Mouse (Mus musculus) adrenal gland, postnatal 36 days (tissue): ENCODE measurements around the gene Vcp. TPM values are rescaled to one million over a fixed set of nuclear protein-coding genes. Genes with fewer than 3 reads are reported as not detected.

ENCODE experiments used
- DNase-seq, 2 experiments: peaks; one replicate each; pipeline ENCODE4 v3.0.0; 2021; ENCODE audit warnings: mixed read lengths in 1 of 2
- long read RNA-seq, 2 experiments: library from polyadenylated mRNA; stranded (forward); transcript quantifications; one replicate each; pipeline ENCODE4 v2.0.0; 2021; ENCODE audit warnings: borderline sequencing depth in 2 of 2
- total RNA-seq, 2 experiments: library from RNA; stranded (reverse); gene quantifications; 2 replicates each; pipeline ENCODE4 v1.2.3; 2021

Gene Vcp
- 100 to 1,000 TPM; 332 to 368 TPM for total RNA-seq
- long read RNA-seq, experiment 1, transcript Vcp-201 (17 exons, 3,316 nt): major isoform, 705 of 784 reads
- long read RNA-seq, experiment 1, partial matches to known transcripts: 54 of 784 reads
- long read RNA-seq, experiment 1, other reads (novel, unspliced or antisense): 25 of 784 reads
- long read RNA-seq, experiment 2, transcript Vcp-201 (17 exons, 3,316 nt): major isoform, 116 of 128 reads
- long read RNA-seq, experiment 2, partial matches to known transcripts: 10 of 128 reads
- long read RNA-seq, experiment 2, other reads (novel, unspliced or antisense): 2 of 128 reads

- DNase-seq: peak; percentile 98 to 99
These were observed at the start of gene Vcp for GRCm38 (mm10) chr4:43000141-43000986. Vcp (minus strand) TSS chr4:43000507.

- DNase-seq: peak; percentile 61 to 80
These were observed 46.9 kb upstream of the Vcp start for GRCm38 (mm10) chr4:43047231-43047630.

- DNase-seq: no peak
These were observed 46.3 kb upstream of the Vcp start for GRCm38 (mm10) chr4:43046607-43047006.

- peak; percentile 100 for DNase-seq
These were observed 45.5 kb upstream of the Vcp start, which contains the start of gene Fam214b for GRCm38 (mm10) chr4:43045659-43046302. Fam214b (minus strand) TSS chr4:43046220.

GRCm38 (mm10) chr4:43045285-43045658 lies 45.0 kb upstream of the Vcp start:
- DNase-seq: peak in 1 of 2 experiments; percentile 20

- peak in 1 of 2 experiments; percentile 47 for DNase-seq
These were observed 44.4 kb upstream of the Vcp start for GRCm38 (mm10) chr4:43044673-43045072.

GRCm38 (mm10) chr4:43043644-43044357 lies 43.5 kb upstream of the Vcp start:
- DNase-seq: peak; percentile 75 to 82

GRCm38 (mm10) chr4:43040881-43041547 lies 40.7 kb upstream of the Vcp start:
- peak; percentile 57 to 73 for DNase-seq

- peak; percentile 99 for DNase-seq
These were observed 39.8 kb upstream of the Vcp start for GRCm38 (mm10) chr4:43040114-43040572.

- no peak for DNase-seq
These were observed 39.3 kb upstream of the Vcp start for GRCm38 (mm10) chr4:43039609-43040008.

- DNase-seq: peak; percentile 88 to 91
These were observed 38.5 kb upstream of the Vcp start for GRCm38 (mm10) chr4:43038567-43039495.

- DNase-seq: peak in 1 of 2 experiments; percentile 26
These were observed 37.7 kb upstream of the Vcp start for GRCm38 (mm10) chr4:43037860-43038566.

- no peak for DNase-seq
These were observed 36.0 kb upstream of the Vcp start for GRCm38 (mm10) chr4:43036356-43036755.

- no peak for DNase-seq
These were observed 35.5 kb upstream of the Vcp start for GRCm38 (mm10) chr4:43035851-43036250.

- no peak for DNase-seq
These were observed 33.2 kb upstream of the Vcp start for GRCm38 (mm10) chr4:43033481-43033880.

- no peak for DNase-seq
These were observed 32.2 kb upstream of the Vcp start for GRCm38 (mm10) chr4:43032501-43032900.

- DNase-seq: peak; percentile 93 to 96
These were observed 31.1 kb upstream of the Vcp start, which contains the start of gene Stoml2 for GRCm38 (mm10) chr4:43031237-43031995. Stoml2 (minus strand) TSS chr4:43031710.

GRCm38 (mm10) chr4:43030780-43031230 lies 30.5 kb upstream of the Vcp start:
- peak in 1 of 2 experiments; percentile 42 for DNase-seq
